8 mouse cellular contexts compared by ENCODE assay signal in genomic region chr12:86867271-86868223, GRCm38 (mm10). TPM values are rescaled to one million over a fixed set of nuclear protein-coding genes. Genes with fewer than 3 reads are reported as not detected.
DNase-seq lines count a peak whose midpoint lies in the region; ATAC-seq and TF ChIP-seq lines count a peak whose summit lies in the region.

No protein-coding gene starts in this region.

- H3K27ac ChIP-seq in hindbrain, postnatal 0 days, result 0 out of 2 replicates have a peak overlapping the region, but pooled peaks have one; percentile 11

- no peaks in the 10 kb centered on the region for H3K9me3 ChIP-seq in hindbrain, postnatal 0 days (ENCODE audit: low read length)

- 0 out of 2 replicates have a peak, but pooled peaks cover 3% of the 10 kb centered on the region for H3K4me1 ChIP-seq in hindbrain, postnatal 0 days (ENCODE audit: insufficient read depth, low read length)

- TF ChIP-seq CTCF in hindbrain, postnatal 0 days (IDR thresholded peaks at IDR 0.05; ENCODE audit: low read depth), result no peak

- peak; percentile 61 for ATAC-seq in hindbrain, postnatal 0 days

- no peak overlapping the region for H3K4me2 ChIP-seq in hindbrain, postnatal 0 days (ENCODE audit: low read depth, low read length)

- WGBS in hindbrain, postnatal 0 days, result 47% methylated on average over 14 of the region's 14 CpGs

- H3K36me3 ChIP-seq in hindbrain, postnatal 0 days (ENCODE audit: insufficient read depth, low read length), result no peaks in the 10 kb centered on the region

- H3K27me3 ChIP-seq in hindbrain, postnatal 0 days (ENCODE audit: insufficient read depth, low read length), result no peaks in the 10 kb centered on the region

- no peak overlapping the region for H3K9ac ChIP-seq in hindbrain, postnatal 0 days (replicated peaks; ENCODE audit: low read length)

- H3K4me3 ChIP-seq in hindbrain, postnatal 0 days (ENCODE audit: low read length), result no peak overlapping the region

- peak; percentile 93 for DNase-seq in ES-CJ7 (ENCODE audit: low read depth, low spot score)
- DNase-seq in adrenal gland, postnatal 10 days, result peak; percentile 75
- peak; percentile 65 for DNase-seq in fibroblast of lung, adult 2 months (ENCODE audit: low read depth)
- DNase-seq in hindbrain, postnatal 0 days (ENCODE audit: low spot score), result no peak
- DNase-seq in lung, adult 18-20 months, result peak; percentile 79 to 89
- no peak for DNase-seq in spleen, adult 18-20 months
- DNase-seq in thymus, postnatal 10 days (ENCODE audit: low spot score in 2 of 2), result no peak
- DNase-seq in retina, postnatal 1 day, result no peak

RNA-seq across cellular contexts. Expression of gene Irf2bpl, which starts 17.1 kb away (rescaled TPM):
- total RNA-seq in adrenal gland, postnatal 10 days (2021), result 10 to 100 TPM; 39.7 to 53.2 TPM
- 146 and 159 TPM in 2 replicates for total RNA-seq in hindbrain, postnatal 0 days (2014; rRNA removed)
- polyA plus RNA-seq in hindbrain, postnatal 0 days (2015; fragmentation: Nextera tagmentation; extraction: Ambion mirVana), result 59.4 and 66.9 TPM in 2 replicates

Comparison
In these comparisons a context has a peak if more than half of its experiments do, and no peak if none do; other contexts are left out.
1. DNase-seq: peak in ES-CJ7 (single experiment), adrenal gland, postnatal 10 days (single experiment), fibroblast of lung, adult 2 months (single experiment) and lung, adult 18-20 months (2 of 2); none in hindbrain, postnatal 0 days (single experiment), spleen, adult 18-20 months (0 of 2), thymus, postnatal 10 days (0 of 2) and retina, postnatal 1 day (single experiment).